Mouse (Mus musculus) forelimb bud, embryonic 11.5 days (tissue): ENCODE measurements around the gene Mctp1.

Source experiments
- DNase-seq: peaks from one replicate; pipeline ENCODE4 v3.0.0-alpha.2; 2012; ENCODE audit warnings: low read depth, low spot score

Gene Mctp1

GRCm38 (mm10) chr13:76823083-76823482, 438.7 kb downstream of the Mctp1 start:
- DNase-seq: no peak

GRCm38 (mm10) chr13:76824932-76825694, 440.8 kb downstream of the Mctp1 start:
- DNase-seq: no peak

GRCm38 (mm10) chr13:76827738-76828137, 443.4 kb downstream of the Mctp1 start:
- DNase-seq: no peak

GRCm38 (mm10) chr13:76838031-76838430, 453.7 kb downstream of the Mctp1 start:
- no peak for DNase-seq

GRCm38 (mm10) chr13:76840712-76841111, 456.4 kb downstream of the Mctp1 start:
- DNase-seq: no peak

GRCm38 (mm10) chr13:76844629-76845255, 460.4 kb downstream of the Mctp1 start:
- peak; percentile 81 for DNase-seq

- no peak for DNase-seq
Measured at GRCm38 (mm10) chr13:76850412-76851054, 466.2 kb downstream of the Mctp1 start.

- DNase-seq: no peak
Measured at GRCm38 (mm10) chr13:76854306-76854705, 470.0 kb downstream of the Mctp1 start.

GRCm38 (mm10) chr13:76855021-76855420, 470.7 kb downstream of the Mctp1 start:
- no peak for DNase-seq

- no peak for DNase-seq
Measured at GRCm38 (mm10) chr13:76857024-76857423, 472.7 kb downstream of the Mctp1 start.

GRCm38 (mm10) chr13:76858078-76858482, 473.7 kb downstream of the Mctp1 start:
- DNase-seq: peak; percentile 57

GRCm38 (mm10) chr13:76870291-76870690, 486.0 kb downstream of the Mctp1 start:
- no peak for DNase-seq

- DNase-seq: no peak
Measured at GRCm38 (mm10) chr13:76877887-76878763, 493.8 kb downstream of the Mctp1 start.

- no peak for DNase-seq
Measured at GRCm38 (mm10) chr13:76879008-76879407, 494.7 kb downstream of the Mctp1 start.

- DNase-seq: no peak
Measured at GRCm38 (mm10) chr13:76884517-76885092, 500.3 kb downstream of the Mctp1 start.

GRCm38 (mm10) chr13:76892987-76893386, 508.7 kb downstream of the Mctp1 start:
- DNase-seq: peak; percentile 11

GRCm38 (mm10) chr13:76895770-76896456, 511.6 kb downstream of the Mctp1 start:
- no peak for DNase-seq

GRCm38 (mm10) chr13:76896457-76896790, 512.1 kb downstream of the Mctp1 start:
- no peak for DNase-seq

GRCm38 (mm10) chr13:76918321-76918720, 534.0 kb downstream of the Mctp1 start:
- no peak for DNase-seq

GRCm38 (mm10) chr13:76926851-76927250, 542.5 kb downstream of the Mctp1 start:
- no peak for DNase-seq
